ENCODE assay signal across 18 mouse cellular contexts in the genomic region with DNA sequence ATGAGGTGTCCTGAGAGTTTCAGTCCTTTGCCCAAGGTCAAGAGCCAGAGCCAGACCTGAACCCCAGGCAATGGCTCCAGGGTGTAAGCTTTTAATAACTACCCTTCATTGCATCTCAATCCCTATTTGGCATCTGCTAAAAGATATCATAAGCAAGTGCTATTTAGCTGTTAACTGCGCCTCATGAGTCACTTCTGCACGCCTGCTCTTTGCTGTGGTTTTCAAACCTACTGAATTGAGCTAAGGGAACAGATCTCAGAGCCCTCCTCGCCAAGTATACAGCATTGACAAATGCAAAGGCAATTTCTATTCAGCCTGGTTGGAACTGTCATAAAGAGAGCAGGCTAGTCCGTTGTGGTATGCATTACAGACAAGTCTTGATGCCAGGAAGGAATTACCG.
"Had no signal": no experiment of that assay in that cellular context is flagged by ENCODE, and none has a peak within 500 bp of the region (broad histone marks: within the 10 kb centered on the region; RNA-seq: fewer than 3 reads in every experiment).

No protein-coding gene starts in this region.

- H3K9ac ChIP-seq: limb, embryonic 12.5 days; liver, embryonic 13.5 days; liver, postnatal 0 days; lung, embryonic 15.5 days; midbrain, embryonic 15.5 days; neural tube, embryonic 13.5 days had no signal

- H3K4me1 ChIP-seq: megakaryocyte, embryonic 14.5 days had no signal

- H3K9me3 ChIP-seq: limb, embryonic 12.5 days; liver, embryonic 13.5 days; lung, embryonic 15.5 days; megakaryocyte, embryonic 14.5 days; midbrain, embryonic 15.5 days; neural tube, embryonic 13.5 days had no signal

- H3K4me3 ChIP-seq: limb, embryonic 12.5 days; liver, embryonic 13.5 days; lung, embryonic 15.5 days; megakaryocyte, embryonic 14.5 days; midbrain, embryonic 15.5 days; neural tube, embryonic 13.5 days had no signal

- H3K36me3 ChIP-seq: limb, embryonic 12.5 days; liver, embryonic 13.5 days; lung, embryonic 15.5 days; midbrain, embryonic 15.5 days; neural tube, embryonic 13.5 days had no signal

- H3K4me2 ChIP-seq: limb, embryonic 12.5 days; liver, embryonic 13.5 days; lung, embryonic 15.5 days; midbrain, embryonic 11.5 days; midbrain, embryonic 15.5 days; neural tube, embryonic 13.5 days had no signal

- H3K27me3 ChIP-seq: limb, embryonic 12.5 days; liver, embryonic 13.5 days; lung, embryonic 15.5 days; midbrain, embryonic 15.5 days; neural tube, embryonic 13.5 days had no signal

- H3K27ac ChIP-seq: limb, embryonic 12.5 days; liver, embryonic 13.5 days; macrophage; midbrain, embryonic 15.5 days; neural tube, embryonic 13.5 days had no signal

- DNase-seq: kidney, adult 9 months; kidney, postnatal 36 days; layer of hippocampus, postnatal 36 days; liver; liver, embryonic 13.5 days; liver, postnatal 0 days; lung, postnatal 14 days; right cerebral cortex, adult 18-20 months; right cerebral cortex, postnatal 25 days; spleen, adult 18-20 months; thymus, postnatal 14 days had no signal

- ATAC-seq: liver, postnatal 0 days; midbrain, embryonic 15.5 days had no signal
